Comparison of ENCODE assay signal across 9 mouse cellular contexts in the genomic region with DNA sequence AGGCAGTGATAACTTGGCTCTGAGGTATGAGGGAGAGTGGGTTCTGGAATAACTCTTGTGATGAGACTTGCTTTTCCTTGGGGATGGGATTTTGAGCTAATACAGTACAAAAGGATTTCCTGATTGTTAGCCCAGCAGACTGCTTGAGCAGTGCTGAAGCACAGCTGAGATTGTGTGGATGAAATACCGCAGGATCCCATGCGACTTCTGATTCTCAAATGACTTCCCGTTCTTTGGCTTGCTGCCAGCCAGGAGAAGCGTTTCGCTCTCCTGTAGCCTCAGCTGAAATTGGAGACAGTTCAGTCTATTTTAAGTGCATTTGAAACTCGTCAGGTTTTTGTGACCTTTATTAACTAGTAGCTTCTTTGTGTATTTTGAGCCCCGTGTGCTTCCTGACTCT. TPM values are rescaled to one million over a fixed set of nuclear protein-coding genes. Genes with fewer than 3 reads are reported as not detected.
DNase-seq lines count a peak whose midpoint lies in the region; ATAC-seq and TF ChIP-seq lines count a peak whose summit lies in the region.
"Had no signal": no experiment of that assay in that cellular context is flagged by ENCODE, and none has a peak within 500 bp of the region (broad histone marks: within the 10 kb centered on the region; RNA-seq: fewer than 3 reads in every experiment).

No protein-coding gene starts in this region.

- H3K27me3 ChIP-seq in stomach, embryonic 14.5 days (ENCODE audit: control insufficient read depth, insufficient read depth, low read length) = no peaks in the 10 kb centered on the region
- no peaks in the 10 kb centered on the region for H3K27me3 ChIP-seq in stomach, postnatal 0 days (ENCODE audit: control insufficient read depth, insufficient read depth, low read length)
- no peaks in the 10 kb centered on the region for H3K27me3 ChIP-seq in heart, postnatal 0 days (ENCODE audit: control insufficient read depth, insufficient read depth, low read length)
- H3K27me3 ChIP-seq: CH12.LX had no signal

- peaks cover 25% of the 10 kb centered on the region for H3K36me3 ChIP-seq in stomach, embryonic 14.5 days (ENCODE audit: control insufficient read depth, insufficient read depth, low read length)
- no peaks in the 10 kb centered on the region for H3K36me3 ChIP-seq in stomach, postnatal 0 days (ENCODE audit: control insufficient read depth, insufficient read depth, low read length)
- peaks cover 19% of the 10 kb centered on the region for H3K36me3 ChIP-seq in heart, postnatal 0 days (replicated peaks; ENCODE audit: control insufficient read depth, insufficient read depth, low read length)

- H3K27ac ChIP-seq in stomach, embryonic 14.5 days (ENCODE audit: low read length) = no peak overlapping the region
- no peak overlapping the region for H3K27ac ChIP-seq in stomach, postnatal 0 days (replicated peaks)
- H3K27ac ChIP-seq in heart, postnatal 0 days (ENCODE audit: low read depth) = peak overlapping the region; percentile 40

- no peak overlapping the region for H3K4me2 ChIP-seq in stomach, embryonic 14.5 days (replicated peaks; ENCODE audit: low read depth, low read length)
- no peak overlapping the region for H3K4me2 ChIP-seq in stomach, postnatal 0 days (replicated peaks; ENCODE audit: low read depth)
- H3K4me2 ChIP-seq in heart, postnatal 0 days (ENCODE audit: low read depth, low read length) = peak overlapping the region; percentile 29

- no peak for TF ChIP-seq EP300 in stomach, postnatal 0 days (optimal IDR thresholded peaks at IDR 0.05)
- TF ChIP-seq EP300 in heart, postnatal 0 days (IDR thresholded peaks at IDR 0.05; ENCODE audit: low read depth) = no peak

- peaks cover 10% of the 10 kb centered on the region; the same call in 1 of the 2 replicates for H3K4me1 ChIP-seq in stomach, embryonic 14.5 days (ENCODE audit: control insufficient read depth, insufficient read depth, low read length)
- H3K4me1 ChIP-seq in stomach, postnatal 0 days (replicated peaks; ENCODE audit: control insufficient read depth, insufficient read depth) = no peaks in the 10 kb centered on the region
- peaks cover 14% of the 10 kb centered on the region for H3K4me1 ChIP-seq in heart, postnatal 0 days (ENCODE audit: control insufficient read depth, insufficient read depth)

- no peak overlapping the region for H3K9ac ChIP-seq in stomach, embryonic 14.5 days (replicated peaks; ENCODE audit: low read depth, low read length)
- H3K9ac ChIP-seq in stomach, postnatal 0 days (ENCODE audit: low read length) = no peak overlapping the region
- H3K9ac ChIP-seq in heart, postnatal 0 days (replicated peaks; ENCODE audit: low read depth, low read length) = no peak overlapping the region

- H3K4me3 ChIP-seq in stomach, embryonic 14.5 days (ENCODE audit: low read depth, low read length) = no peak overlapping the region
- no peak overlapping the region for H3K4me3 ChIP-seq in stomach, postnatal 0 days (ENCODE audit: low read depth, low read length)
- no peak overlapping the region for H3K4me3 ChIP-seq in heart, postnatal 0 days (ENCODE audit: low read depth, low read length)

- peak; percentile 36 for DNase-seq in embryo, embryonic 11 days
- no peak for DNase-seq in embryo, embryonic 10.5 days (ENCODE audit: low spot score)
- DNase-seq in stomach, postnatal 0 days (ENCODE audit: low spot score) = no peak
- peak; percentile 75 for DNase-seq in heart, postnatal 0 days (ENCODE audit: low spot score)
- DNase-seq in thymus, postnatal 36 days = no peak
- DNase-seq in thymus, postnatal 4 days = no peak

- WGBS in stomach, embryonic 14.5 days = 18% methylated on average over 7 of the region's 7 CpGs
- 27% methylated on average over 7 of the region's 7 CpGs for WGBS in stomach, postnatal 0 days
- WGBS in heart, postnatal 0 days = 7% methylated on average over 7 of the region's 7 CpGs

- TF ChIP-seq CTCF in stomach, postnatal 0 days (IDR thresholded peaks at IDR 0.05; ENCODE audit: low read depth) = no peak
- TF ChIP-seq CTCF in heart, postnatal 0 days (IDR thresholded peaks at IDR 0.05; ENCODE audit: low read depth) = no peak

- ATAC-seq in stomach, embryonic 14.5 days (ENCODE audit: insufficient number of reproducible peaks, insufficient read depth, low FRiP score, low read depth) = 0 out of 2 replicates have a peak, but pooled peaks have one; percentile 53
- no peak for ATAC-seq in stomach, postnatal 0 days (ENCODE audit: low FRiP score, low TSS enrichment)
- peak; percentile 67; the same call in 1 of the 2 replicates for ATAC-seq in heart, postnatal 0 days (ENCODE audit: insufficient read depth, low read depth)
- ATAC-seq in erythroid progenitor cell, adult 5-6 weeks (replicated peaks; ENCODE audit: low FRiP score, poor library complexity, severe bottlenecking) = no peak

- H3K9me3 ChIP-seq in stomach, embryonic 14.5 days (ENCODE audit: control insufficient read depth, low read depth, low read length) = no peaks in the 10 kb centered on the region
- H3K9me3 ChIP-seq in stomach, postnatal 0 days (ENCODE audit: control insufficient read depth, low read length) = no peaks in the 10 kb centered on the region
- H3K9me3 ChIP-seq in heart, postnatal 0 days (replicated peaks; ENCODE audit: control insufficient read depth, low read length) = no peaks in the 10 kb centered on the region

RNA-seq across cellular contexts. Expression of gene Eif4g3, which starts 7.9 kb away (rescaled TPM):
- 43.1 and 43.3 TPM in 2 replicates for polyA plus RNA-seq in stomach, embryonic 14.5 days (2014; fragmentation: Nextera tagmentation; extraction: Ambion mirVana)
- polyA plus RNA-seq in stomach, postnatal 0 days (2015; fragmentation: Nextera tagmentation; extraction: Ambion mirVana) = 11.4 and 11.9 TPM in 2 replicates
- 10.7 and 15.9 TPM in 2 replicates for total RNA-seq in heart, postnatal 0 days (2014; rRNA removed; ENCODE audit: low replicate concordance)
- polyA plus RNA-seq in heart, postnatal 0 days (2015; fragmentation: Nextera tagmentation; extraction: Ambion mirVana) = 9.8 and 11.1 TPM in 2 replicates
- total RNA-seq in erythroid progenitor cell, adult 5-6 weeks (2015; ENCODE audit: low replicate concordance) = 23.1 and 29.8 TPM in 2 replicates
- total RNA-seq in erythroid progenitor cell, adult 5-6 weeks (2017; ENCODE audit: low replicate concordance) = 11.7 and 12.1 TPM in 2 replicates

Comparison
In these comparisons a context has a peak if more than half of its experiments do, and no peak if none do; other contexts are left out.
1. DNase-seq: peak in embryo, embryonic 11 days (single experiment) and heart, postnatal 0 days (single experiment); none in embryo, embryonic 10.5 days (single experiment), stomach, postnatal 0 days (single experiment), thymus, postnatal 36 days (0 of 2) and thymus, postnatal 4 days (single experiment).
2. ATAC-seq: peak in stomach, embryonic 14.5 days (single experiment) and heart, postnatal 0 days (single experiment); none in stomach, postnatal 0 days (single experiment) and erythroid progenitor cell, adult 5-6 weeks (single experiment).